Mouse (Mus musculus) urinary bladder, adult 18-20 months (tissue): ENCODE data around the gene Mrpl24.
A peak's percentile ranks its signal among the peaks of the same experiment; 100 is the strongest.

Experiments used
- DNase-seq, 2 experiments: peaks; one replicate each; pipeline ENCODE4 v3.0.0; 2022; ENCODE audit warnings: low spot score in 2 of 2, mixed read lengths in 2 of 2

Gene Mrpl24

DNA sequence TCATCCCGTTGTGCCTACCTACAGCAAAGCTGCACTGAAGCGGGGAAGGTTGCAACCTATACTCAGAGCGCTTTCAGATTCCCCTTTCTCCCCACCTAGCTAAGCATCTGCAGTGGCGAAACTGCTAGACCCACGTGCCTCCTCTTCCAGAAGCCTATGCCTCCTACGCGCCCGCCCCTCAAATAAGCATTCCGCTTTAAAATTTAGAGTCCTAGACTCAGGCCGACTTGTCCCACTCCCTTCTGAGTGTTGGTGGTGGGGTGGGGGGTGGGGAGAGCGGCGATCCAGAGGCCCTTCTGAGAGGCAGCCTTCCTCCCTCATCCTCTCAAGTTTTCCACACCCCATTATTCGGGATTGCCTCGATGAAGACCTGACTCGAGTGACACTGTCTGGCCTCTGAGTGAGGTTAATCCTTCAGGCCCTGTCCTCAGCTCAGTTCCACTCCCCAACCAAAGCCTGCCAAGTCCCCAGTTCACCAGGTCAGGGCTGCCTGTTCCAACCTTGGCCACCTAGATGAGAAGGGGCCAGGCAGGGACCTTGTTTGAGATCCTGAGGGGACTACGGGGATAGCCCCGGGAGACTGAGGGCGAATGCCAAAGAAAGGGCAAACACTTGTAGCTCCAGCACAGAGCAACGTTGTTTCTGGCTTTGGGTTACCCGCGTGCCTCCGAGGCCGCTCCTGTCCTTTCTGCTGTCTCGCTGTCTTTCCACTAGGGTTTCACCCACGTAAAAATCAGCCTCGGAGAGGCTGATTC lies 27.9 kb downstream of the Mrpl24 start:
- no peak for DNase-seq

DNA sequence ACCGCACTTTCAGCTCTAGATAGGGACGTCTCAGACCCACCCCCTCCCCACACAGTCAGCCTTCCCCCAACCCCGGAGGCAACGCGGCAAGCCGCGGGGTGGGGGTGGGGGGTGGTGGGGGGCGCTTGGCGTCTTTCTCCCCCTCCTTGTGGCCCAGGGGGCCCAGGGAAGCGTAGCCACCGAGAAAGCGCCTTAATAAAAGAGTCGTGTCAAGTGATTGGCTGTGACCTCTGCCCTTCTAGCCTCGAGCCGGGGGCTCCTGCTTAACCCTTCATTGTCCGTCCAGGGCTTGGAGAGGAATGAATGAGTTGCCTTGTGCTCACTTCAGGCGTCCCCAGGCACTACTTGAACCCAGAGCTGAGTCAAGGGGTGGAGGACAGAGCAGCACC lies 28.5 kb downstream of the Mrpl24 start:
- DNase-seq, result no peak

DNA sequence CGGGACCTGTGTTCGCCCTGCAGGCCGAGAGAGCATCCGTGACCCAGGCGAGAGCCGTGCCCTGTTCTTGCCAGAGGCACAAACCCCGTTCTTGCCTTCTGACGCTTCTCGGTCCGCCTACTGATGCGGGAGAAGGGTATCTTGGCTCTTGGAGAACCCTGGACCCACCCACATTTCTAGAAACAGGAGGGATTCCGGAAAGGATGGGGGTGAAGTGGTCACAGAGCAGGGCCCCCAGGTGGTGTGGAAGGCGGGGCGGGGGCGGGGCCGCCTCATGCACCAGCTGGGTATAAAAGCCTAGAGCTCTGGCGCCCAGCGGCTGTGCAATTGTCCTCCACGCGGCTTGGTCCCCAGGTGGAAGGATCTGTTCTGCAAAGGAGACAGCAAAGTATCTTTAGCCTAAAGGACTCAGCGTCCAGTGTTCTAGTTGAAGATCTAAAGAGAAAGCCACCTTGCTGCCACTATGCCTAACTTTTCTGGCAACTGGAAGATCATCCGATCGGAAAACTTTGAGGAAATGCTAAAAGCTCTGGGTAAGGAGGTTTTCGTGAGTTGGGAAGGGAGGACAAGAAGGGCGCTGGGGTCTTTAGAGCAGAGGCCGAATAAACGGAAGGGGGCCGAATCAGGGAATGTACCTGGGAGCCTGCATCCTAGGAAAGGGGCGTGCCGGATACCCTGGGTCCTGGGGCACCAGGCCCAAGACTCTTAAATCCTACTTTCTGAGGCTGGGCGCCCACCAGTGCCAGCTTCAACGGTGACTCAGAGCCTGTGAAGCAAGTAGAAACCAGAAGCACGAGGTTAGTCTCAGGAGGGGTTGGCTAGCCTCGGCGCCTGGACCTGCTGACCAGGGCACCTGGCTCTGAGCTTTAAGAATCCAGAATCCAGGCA lies 29.3 kb downstream of the Mrpl24 start, which contains the start of gene Crabp2:
Gene Crabp2 (plus strand): TSS at position 289 of the 888 bp plus-strand sequence.
- no peak for DNase-seq

DNA sequence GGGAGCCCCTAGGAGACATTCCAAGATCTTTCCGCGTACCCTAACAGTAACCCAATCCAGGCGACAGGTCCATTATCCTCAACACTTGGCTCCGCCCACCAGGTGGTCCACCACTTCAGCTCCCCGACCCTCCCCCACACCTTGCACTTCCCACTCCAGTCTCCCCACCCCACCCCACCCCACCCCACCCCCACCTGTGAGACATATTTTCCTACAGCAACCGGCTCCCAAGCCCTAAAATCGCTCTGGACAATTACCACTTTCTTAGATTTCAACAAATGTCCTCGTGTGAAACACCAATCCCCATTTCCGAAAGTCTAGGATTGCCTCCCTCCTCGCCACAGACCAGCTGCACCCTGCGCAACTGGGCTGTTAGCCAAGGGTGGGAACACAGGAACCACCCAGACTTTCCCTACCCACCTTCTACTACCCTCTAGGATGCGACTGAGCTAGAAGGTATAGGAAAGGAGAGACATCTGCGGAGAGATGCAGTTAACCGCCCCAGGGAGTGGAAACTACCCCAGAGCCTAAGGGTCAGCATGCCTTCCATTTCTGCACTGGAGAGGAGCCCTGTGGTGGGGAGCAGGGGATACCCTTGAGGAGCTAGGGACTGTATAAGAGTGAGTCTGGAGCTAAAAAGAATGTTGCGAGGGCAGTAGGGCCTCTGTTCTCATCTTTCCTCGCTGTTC lies 30.1 kb downstream of the Mrpl24 start:
- no peak for DNase-seq

DNA sequence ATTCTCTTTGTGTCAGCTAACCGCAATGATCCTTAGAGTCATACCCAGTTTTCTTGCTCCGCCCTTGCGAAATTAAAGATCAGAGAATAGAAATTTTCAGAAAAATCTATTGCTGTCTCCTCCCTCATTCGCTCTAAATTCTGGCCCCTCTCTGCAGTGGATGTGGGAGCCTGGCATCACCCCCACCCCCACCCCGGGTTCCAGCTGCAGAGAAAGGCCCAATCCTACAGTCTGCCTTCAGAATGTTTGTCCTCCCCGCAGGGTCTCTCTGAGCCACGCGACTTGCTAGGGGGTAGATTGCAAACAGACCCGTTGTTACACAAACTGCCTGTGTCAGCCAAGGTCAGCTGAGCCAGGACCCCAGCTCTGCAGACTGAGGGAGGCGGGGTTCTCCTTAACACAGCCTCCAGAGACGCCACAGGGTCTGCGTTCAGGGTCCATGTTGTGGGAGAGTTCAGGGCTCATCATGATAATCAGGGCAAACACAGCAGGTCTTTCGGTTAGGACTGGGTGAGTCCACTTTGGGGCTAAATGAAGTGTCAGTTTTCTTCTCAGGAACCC lies 30.7 kb downstream of the Mrpl24 start:
- DNase-seq, result no peak

DNA sequence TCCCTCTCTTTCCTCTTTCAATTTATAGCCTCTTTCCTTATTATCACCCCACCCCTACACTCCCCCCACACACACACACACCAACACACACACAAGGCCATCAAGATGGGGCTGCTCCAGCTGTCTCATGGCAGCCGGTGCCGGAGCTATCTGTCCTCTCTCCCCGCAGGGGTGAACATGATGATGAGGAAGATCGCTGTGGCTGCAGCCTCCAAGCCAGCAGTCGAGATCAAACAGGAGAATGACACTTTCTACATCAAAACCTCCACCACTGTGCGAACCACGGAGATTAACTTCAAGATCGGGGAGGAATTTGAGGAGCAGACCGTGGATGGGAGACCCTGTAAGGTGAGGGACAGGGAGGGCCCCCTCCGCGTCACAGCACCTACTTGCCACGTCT lies 32.6 kb downstream of the Mrpl24 start:
- DNase-seq, result no peak

DNA sequence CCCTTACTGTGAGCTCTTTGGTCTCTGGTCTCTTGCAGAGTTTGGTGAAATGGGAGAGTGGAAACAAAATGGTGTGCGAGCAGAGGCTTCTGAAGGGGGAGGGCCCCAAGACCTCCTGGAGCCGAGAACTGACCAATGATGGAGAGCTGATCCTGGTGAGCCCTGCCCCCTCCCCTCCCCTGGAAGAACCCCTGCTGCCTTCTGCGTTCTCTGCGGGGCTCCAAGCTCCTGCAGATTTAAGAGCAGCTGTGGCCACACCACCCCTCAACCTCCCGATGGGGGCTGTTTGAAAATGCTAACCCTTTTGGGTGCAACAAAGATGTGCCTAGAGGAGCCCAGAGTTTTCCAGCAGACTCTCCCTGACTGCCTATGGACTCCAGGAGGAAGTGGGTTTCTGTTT lies 33.1 kb downstream of the Mrpl24 start:
- DNase-seq, result no peak

DNA sequence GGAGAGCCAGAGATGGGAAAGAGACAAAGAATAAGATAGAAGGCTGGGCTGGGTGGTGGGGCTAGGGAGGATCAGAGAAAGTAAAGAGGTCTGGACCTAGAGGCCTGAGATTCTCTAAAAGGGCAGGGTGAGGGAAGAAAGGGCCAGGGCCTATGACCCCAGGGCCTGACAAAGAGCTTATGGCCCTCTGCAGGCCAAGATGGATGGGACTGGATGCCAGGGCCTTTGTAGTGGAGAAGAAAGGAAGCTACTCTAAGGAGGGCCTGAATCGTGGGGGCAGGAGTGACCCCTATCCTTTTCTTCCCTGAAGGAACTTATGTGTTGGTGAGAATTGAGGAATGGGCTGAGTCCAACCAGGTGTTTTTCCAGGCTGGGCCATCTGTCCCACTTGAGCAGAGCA lies 38.8 kb downstream of the Mrpl24 start:
- DNase-seq, result no peak

DNA sequence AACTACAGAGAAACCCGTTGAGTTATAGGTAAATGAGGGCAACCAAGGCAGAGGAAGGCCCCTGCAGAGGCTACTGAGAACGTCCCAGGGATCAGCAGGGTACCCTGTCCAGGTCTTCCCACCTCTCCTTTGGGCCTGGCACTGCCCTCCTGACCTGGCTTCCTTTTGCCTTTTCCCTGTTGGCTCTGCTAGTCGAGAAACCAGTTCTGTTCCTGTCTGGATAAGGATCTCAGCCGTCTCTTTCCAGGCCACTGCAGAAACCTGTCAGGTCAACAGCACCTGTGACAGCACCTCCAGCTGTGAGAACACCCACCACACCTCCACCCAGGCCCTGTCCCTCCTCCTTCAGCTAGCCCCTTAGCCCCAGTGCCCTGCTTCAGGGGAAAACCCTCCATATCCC lies 39.2 kb downstream of the Mrpl24 start:
- no peak for DNase-seq

DNA sequence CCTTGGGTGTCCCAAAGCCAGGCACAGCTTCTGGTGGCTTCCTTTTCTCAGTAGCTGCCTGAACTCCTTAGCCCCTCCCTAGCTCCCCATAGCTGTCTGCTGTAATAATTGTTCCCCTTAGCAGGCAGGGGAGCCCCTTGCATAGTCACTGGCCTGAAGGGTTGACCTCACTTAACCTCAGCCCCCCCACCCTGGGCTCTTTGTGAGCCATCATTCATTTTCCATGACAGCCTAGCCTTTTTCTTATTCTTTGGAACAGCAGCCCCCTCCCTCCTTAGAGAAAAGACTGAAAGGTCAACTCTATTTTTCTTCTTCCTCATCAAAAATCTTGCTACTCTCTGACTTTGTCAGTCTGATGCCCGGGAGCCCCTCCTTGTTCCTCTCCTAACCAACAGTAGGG lies 39.7 kb downstream of the Mrpl24 start:
- DNase-seq, result no peak

DNA sequence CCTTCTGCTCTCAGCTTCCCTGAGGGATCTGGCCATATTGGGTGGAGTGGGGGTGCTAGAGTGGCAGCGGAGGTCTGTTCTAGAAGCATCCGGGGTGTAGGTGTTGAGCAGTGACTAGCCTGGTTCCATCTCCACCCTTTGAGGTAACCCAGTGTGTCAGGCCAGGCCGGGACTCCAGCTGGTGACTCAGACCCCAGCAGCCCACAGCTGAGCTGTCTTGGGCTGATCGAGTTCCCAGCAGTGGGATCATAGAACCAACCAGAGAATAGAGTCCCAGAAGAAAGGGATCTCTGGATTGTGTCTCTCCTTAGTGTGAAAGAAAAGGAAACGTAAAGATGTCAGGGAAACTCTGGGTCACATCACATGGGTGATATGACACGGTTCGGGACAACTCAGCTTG lies 40.1 kb downstream of the Mrpl24 start:
- no peak for DNase-seq

DNA sequence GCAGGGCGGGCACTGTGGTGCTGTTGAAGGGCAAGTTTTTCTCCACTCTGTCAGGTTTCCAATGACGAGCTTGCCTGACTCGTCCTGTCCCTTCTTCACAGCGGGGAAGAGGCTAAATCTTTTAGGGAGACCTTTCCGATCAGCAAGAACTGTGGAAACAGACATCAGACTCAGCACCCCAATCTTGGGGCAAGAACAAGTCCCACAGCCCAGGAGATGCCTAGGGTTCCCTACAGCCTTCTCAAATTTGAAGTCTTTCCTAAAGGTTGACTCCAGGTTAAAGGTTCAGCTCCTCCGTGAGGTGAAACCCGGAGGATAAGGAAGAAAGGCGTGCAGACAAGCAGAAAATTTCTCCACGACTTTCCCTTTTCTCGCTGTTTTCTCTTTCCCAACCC lies 40.9 kb downstream of the Mrpl24 start:
- DNase-seq, result no peak

DNA sequence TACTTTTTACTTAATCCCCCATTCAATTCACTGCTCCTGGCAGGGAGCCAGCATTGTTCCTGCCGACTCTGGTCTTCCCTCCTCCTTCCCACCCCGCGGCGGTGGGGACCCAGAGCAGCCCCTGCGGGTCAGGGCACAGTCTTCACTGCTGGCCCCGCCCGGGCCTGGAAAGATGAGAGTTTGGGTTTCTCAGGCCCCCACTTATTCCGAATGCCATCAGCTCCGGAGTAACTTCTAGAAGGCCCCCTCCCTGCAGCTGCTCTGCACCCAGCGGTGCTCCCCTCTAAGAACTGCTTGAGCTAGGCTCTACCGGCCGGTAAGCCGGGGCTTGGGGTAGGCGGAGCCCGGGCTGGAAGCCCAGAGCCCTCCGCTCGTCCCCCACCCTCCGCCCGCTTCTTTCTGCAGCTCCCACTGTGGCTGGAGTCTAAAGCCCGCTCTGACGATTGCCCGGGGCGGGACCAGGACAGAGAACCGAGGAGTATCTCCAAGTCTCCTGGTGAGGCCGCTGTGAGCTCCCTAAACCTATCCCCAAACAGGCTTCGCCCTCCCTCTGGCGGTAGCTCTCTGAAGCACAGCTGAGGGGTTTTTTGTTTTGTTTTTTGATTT lies 41.4 kb downstream of the Mrpl24 start:
- DNase-seq, result peak; percentile 78 to 81

DNA sequence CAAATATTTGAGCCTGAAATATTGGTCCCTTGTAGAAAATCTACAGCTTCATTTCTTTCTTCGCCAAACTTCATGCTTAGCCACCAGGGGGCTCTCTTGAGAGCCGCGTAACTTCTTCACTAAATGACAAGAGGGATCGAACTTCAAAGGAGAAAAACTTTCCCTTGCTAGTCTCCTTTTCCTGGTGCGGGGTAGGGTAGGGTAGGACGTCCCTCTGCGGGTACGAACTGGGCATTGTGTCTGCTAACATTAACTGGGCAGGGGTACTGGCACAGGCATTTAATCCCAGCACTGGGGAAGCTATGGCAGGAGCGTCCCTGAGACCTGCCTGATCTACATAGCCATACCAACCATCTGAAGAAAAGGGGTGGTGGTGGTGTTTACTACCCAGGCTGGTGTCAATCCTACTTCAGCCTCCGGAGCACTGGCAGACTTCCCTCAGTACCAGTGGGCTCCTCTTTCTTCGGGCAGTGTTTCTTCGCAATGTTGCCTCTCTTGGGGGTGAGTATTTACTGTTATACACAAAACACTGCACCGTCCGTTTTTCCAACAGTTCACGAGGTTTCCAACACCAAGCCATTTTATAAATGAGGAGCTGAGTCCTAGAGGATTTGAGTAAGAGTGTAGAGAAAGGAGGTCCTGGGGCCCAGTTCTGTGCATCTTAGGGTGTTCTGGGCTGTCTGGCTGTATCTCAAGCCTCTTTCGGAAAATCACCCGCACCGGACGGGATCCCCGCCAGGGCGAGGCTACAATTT lies 51.1 kb downstream of the Mrpl24 start:
- no peak for DNase-seq

DNA sequence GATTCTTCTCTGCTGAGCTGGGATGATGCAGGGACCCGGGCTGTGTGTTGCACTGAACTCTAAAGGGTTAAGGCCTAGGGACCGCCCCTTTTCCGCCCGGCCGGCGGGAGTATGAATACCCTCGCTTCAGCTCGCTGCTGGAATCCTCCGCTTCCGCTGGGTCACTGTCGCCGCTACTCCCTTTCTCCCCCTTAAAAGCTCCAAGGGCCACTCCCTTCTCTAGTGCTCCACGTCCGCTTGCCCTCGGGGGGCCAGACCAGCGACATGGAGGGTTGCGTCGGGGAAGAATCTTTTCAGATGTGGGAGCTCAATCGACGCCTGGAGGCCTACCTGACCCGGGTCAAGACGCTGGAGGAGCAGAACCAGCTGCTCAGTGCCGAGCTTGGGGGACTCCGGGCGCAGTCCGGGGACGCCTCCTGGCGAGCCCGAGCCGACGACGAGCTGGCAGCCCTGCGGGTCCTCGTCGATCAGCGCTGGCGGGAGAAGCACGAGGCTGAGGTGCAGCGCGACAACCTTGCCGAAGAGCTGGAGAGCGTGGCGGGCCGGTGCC lies 51.7 kb downstream of the Mrpl24 start, which contains the start of gene Nes:
Gene Nes (plus strand): TSS at position 140 of the 550 bp plus-strand sequence.
- no peak for DNase-seq

DNA sequence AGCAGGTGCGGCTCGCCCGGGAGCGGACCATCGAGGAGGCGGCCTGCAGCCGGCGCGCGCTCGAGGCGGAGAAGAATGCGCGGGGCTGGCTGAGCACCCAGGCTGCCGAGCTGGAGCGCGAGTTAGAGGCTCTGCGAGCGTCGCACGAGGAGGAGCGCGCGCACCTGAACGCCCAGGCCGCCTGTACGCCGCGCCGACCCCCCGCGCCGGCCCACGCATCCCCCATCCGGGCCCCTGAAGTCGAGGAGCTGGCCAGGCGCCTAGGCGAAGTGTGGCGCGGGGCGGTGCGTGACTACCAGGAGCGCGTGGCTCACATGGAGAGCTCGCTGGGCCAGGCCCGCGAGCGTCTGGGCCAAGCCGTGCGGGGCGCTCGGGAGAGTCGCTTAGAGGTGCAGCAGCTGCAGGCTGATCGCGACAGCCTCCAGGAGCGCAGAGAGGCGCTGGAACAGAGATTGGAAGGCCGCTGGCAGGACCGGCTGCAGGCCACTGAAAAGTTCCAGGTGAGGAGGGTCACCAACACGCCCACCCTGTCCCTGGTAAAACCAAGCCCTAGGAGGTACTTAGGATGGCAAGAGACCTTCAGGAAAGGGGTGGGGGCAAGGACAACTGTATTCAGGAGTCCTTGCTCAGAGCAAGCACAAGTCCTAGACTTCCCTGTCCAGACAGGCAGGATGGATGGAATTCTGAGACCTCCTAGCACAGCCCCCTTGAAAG lies 52.3 kb downstream of the Mrpl24 start:
- no peak for DNase-seq

DNA sequence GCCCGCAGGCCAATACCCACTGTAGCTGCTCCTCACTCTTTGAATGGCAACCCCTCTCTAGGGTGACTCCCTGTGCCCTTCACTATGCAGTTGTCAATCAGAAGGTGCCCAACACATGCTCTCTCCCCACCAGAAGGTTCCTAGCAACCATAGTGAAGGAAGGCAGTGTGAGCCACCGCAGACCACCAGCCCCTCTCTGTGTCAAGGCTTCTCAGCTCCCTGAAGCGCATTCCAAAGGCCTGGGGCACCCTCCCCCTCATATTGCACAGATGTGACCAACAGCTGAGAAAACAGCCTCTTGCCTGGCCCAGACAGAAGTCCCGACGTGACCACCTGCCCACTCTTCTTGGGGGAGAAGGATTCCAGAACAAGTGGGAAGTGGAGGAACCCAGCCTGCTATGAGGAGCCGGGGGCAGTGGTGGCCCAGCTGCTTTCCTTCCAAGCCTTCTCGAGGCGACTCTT lies 52.9 kb downstream of the Mrpl24 start:
- DNase-seq, result no peak

DNA sequence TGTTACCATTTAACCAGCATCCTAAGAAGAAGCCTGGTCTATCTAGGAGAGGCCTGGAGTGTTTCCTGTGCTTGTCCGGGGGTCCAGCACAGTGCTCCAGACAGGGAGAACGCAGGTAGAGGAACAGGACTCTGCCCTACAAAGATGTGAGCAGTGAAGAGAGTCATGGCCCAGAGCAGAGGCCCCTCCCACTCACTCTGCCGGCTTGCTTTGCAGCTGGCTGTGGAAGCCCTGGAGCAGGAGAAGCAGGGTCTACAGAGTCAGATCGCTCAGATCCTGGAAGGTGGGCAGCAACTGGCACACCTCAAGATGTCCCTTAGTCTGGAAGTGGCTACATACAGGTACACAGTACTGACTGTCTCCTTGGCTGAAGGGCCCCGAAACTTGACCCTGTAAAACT lies 53.5 kb downstream of the Mrpl24 start:
- DNase-seq, result no peak
